Mouse (Mus musculus): ENCODE results near the gene BC052040. TPM values are rescaled to one million over a fixed set of nuclear protein-coding genes. Genes with fewer than 3 reads are reported as not detected.

Gene BC052040
- 7.6 and 9.0 TPM in 2 replicates for polyA plus RNA-seq (2015; fragmentation: Nextera tagmentation; extraction: Ambion mirVana)

GRCm38 (mm10) chr2:115581241-115581988, at the start of gene BC052040:
Gene BC052040 (plus strand): TSS chr2:115581716.
- Histone ChIP-seq H3K9me3 (replicated peaks; ENCODE audit: control insufficient read depth, low read length) (no peaks in the 10 kb centered on the region), H3K4me2 (ENCODE audit: low read depth, low read length) (peak within 1 kb of the TSS; percentile 83), H3K36me3 (ENCODE audit: control insufficient read depth, insufficient read depth) (no peaks in the 10 kb centered on the region), H3K27ac (ENCODE audit: low read length) (peak within 1 kb of the TSS; percentile 80), H3K4me3 (ENCODE audit: low read depth, low read length) (peak within 1 kb of the TSS; percentile 84), H3K4me1 (ENCODE audit: control insufficient read depth, low read depth, low read length) (peaks cover 11% of the 10 kb centered on the region), H3K27me3 (ENCODE audit: control insufficient read depth, insufficient read depth, low read depth, low read length) (no peaks in the 10 kb centered on the region), H3K9ac (ENCODE audit: low read depth, low read length) (peak within 1 kb of the TSS; percentile 87)
- WGBS (ENCODE audit: insufficient replicate concordance), result 0% methylated on average over 41 of the region's 41 CpGs
- ATAC-seq (ENCODE audit: low read depth), result peak; percentile 99

GRCm38 (mm10) chr2:115538009-115538690, 43.4 kb upstream of the BC052040 start:
- H3K9me3 ChIP-seq (replicated peaks; ENCODE audit: control insufficient read depth, low read length), result no peaks in the 10 kb centered on the region
- no peak overlapping the region for H3K4me3 ChIP-seq (ENCODE audit: low read depth, low read length)
- no peak overlapping the region for H3K4me2 ChIP-seq (ENCODE audit: low read depth, low read length)
- no peak overlapping the region for H3K27ac ChIP-seq (ENCODE audit: low read length)
- H3K4me1 ChIP-seq (ENCODE audit: control insufficient read depth, low read depth, low read length), result no peaks in the 10 kb centered on the region
- no peaks in the 10 kb centered on the region for H3K36me3 ChIP-seq (ENCODE audit: control insufficient read depth, insufficient read depth)
- no peaks in the 10 kb centered on the region for H3K27me3 ChIP-seq (ENCODE audit: control insufficient read depth, insufficient read depth, low read depth, low read length)
- no peak overlapping the region for H3K9ac ChIP-seq (ENCODE audit: low read depth, low read length)
- 54% methylated on average over 13 of the region's 13 CpGs for WGBS (ENCODE audit: insufficient replicate concordance)
- no peak for ATAC-seq (ENCODE audit: low read depth)

- no peak overlapping the region for H3K4me3 ChIP-seq (ENCODE audit: low read depth, low read length)
- ATAC-seq (ENCODE audit: low read depth), result no peak
- H3K27me3 ChIP-seq (ENCODE audit: control insufficient read depth, insufficient read depth, low read depth, low read length), result no peaks in the 10 kb centered on the region
- H3K36me3 ChIP-seq (ENCODE audit: control insufficient read depth, insufficient read depth), result no peaks in the 10 kb centered on the region
- H3K4me2 ChIP-seq (ENCODE audit: low read depth, low read length), result no peak overlapping the region
- no peak overlapping the region for H3K27ac ChIP-seq (ENCODE audit: low read length)
- H3K9ac ChIP-seq (ENCODE audit: low read depth, low read length), result no peak overlapping the region
- 58% methylated on average over 5 of the region's 5 CpGs for WGBS (ENCODE audit: insufficient replicate concordance)
- H3K4me1 ChIP-seq (ENCODE audit: control insufficient read depth, low read depth, low read length), result no peaks in the 10 kb centered on the region
- no peaks in the 10 kb centered on the region for H3K9me3 ChIP-seq (replicated peaks; ENCODE audit: control insufficient read depth, low read length)
Observed at GRCm38 (mm10) chr2:115538691-115539283, 42.7 kb upstream of the BC052040 start.

GRCm38 (mm10) chr2:115539731-115540130, 41.8 kb upstream of the BC052040 start:
- no peak for ATAC-seq (ENCODE audit: low read depth)
- Histone ChIP-seq H3K4me1 (ENCODE audit: control insufficient read depth, low read depth, low read length) (no peaks in the 10 kb centered on the region), H3K4me3 (ENCODE audit: low read depth, low read length) (no peak overlapping the region), H3K4me2 (ENCODE audit: low read depth, low read length) (no peak overlapping the region), H3K9me3 (replicated peaks; ENCODE audit: control insufficient read depth, low read length) (no peaks in the 10 kb centered on the region), H3K36me3 (ENCODE audit: control insufficient read depth, insufficient read depth) (no peaks in the 10 kb centered on the region), H3K9ac (ENCODE audit: low read depth, low read length) (no peak overlapping the region), H3K27ac (ENCODE audit: low read length) (no peak overlapping the region), H3K27me3 (ENCODE audit: control insufficient read depth, insufficient read depth, low read depth, low read length) (no peaks in the 10 kb centered on the region)
- 67% methylated on average over 5 of the region's 5 CpGs for WGBS (ENCODE audit: insufficient replicate concordance)

- no peaks in the 10 kb centered on the region for H3K9me3 ChIP-seq (replicated peaks; ENCODE audit: control insufficient read depth, low read length)
- no peaks in the 10 kb centered on the region for H3K4me1 ChIP-seq (ENCODE audit: control insufficient read depth, low read depth, low read length)
- no peak overlapping the region for H3K27ac ChIP-seq (ENCODE audit: low read length)
- no peaks in the 10 kb centered on the region for H3K27me3 ChIP-seq (ENCODE audit: control insufficient read depth, insufficient read depth, low read depth, low read length)
- 66% methylated on average over 11 of the region's 11 CpGs for WGBS (ENCODE audit: insufficient replicate concordance)
- ATAC-seq (ENCODE audit: low read depth), result no peak
- no peak overlapping the region for H3K9ac ChIP-seq (ENCODE audit: low read depth, low read length)
- H3K4me3 ChIP-seq (ENCODE audit: low read depth, low read length), result no peak overlapping the region
- H3K36me3 ChIP-seq (ENCODE audit: control insufficient read depth, insufficient read depth), result no peaks in the 10 kb centered on the region
- H3K4me2 ChIP-seq (ENCODE audit: low read depth, low read length), result no peak overlapping the region
Observed at GRCm38 (mm10) chr2:115542401-115543123, 39.0 kb upstream of the BC052040 start.

GRCm38 (mm10) chr2:115543212-115543611, 38.3 kb upstream of the BC052040 start:
- Histone ChIP-seq H3K9me3 (replicated peaks; ENCODE audit: control insufficient read depth, low read length) (no peaks in the 10 kb centered on the region), H3K36me3 (ENCODE audit: control insufficient read depth, insufficient read depth) (no peaks in the 10 kb centered on the region), H3K9ac (ENCODE audit: low read depth, low read length) (no peak overlapping the region), H3K27me3 (ENCODE audit: control insufficient read depth, insufficient read depth, low read depth, low read length) (no peaks in the 10 kb centered on the region), H3K4me2 (ENCODE audit: low read depth, low read length) (no peak overlapping the region), H3K4me1 (ENCODE audit: control insufficient read depth, low read depth, low read length) (no peaks in the 10 kb centered on the region), H3K4me3 (ENCODE audit: low read depth, low read length) (no peak overlapping the region), H3K27ac (ENCODE audit: low read length) (no peak overlapping the region)
- no peak for ATAC-seq (ENCODE audit: low read depth)
- WGBS (ENCODE audit: insufficient replicate concordance), result 62% methylated on average over 4 of the region's 4 CpGs

GRCm38 (mm10) chr2:115551901-115552300, 29.6 kb upstream of the BC052040 start:
- Histone ChIP-seq H3K27ac (ENCODE audit: low read length) (no peak overlapping the region), H3K27me3 (ENCODE audit: control insufficient read depth, insufficient read depth, low read depth, low read length) (no peaks in the 10 kb centered on the region), H3K4me2 (ENCODE audit: low read depth, low read length) (no peak overlapping the region), H3K4me3 (ENCODE audit: low read depth, low read length) (no peak overlapping the region), H3K4me1 (ENCODE audit: control insufficient read depth, low read depth, low read length) (no peaks in the 10 kb centered on the region), H3K36me3 (ENCODE audit: control insufficient read depth, insufficient read depth) (no peaks in the 10 kb centered on the region), H3K9ac (ENCODE audit: low read depth, low read length) (no peak overlapping the region), H3K9me3 (replicated peaks; ENCODE audit: control insufficient read depth, low read length) (no peaks in the 10 kb centered on the region)
- no peak for ATAC-seq (ENCODE audit: low read depth)
- WGBS (ENCODE audit: insufficient replicate concordance), result 49% methylated on average over 3 of the region's 3 CpGs

GRCm38 (mm10) chr2:115562155-115562827, 19.2 kb upstream of the BC052040 start:
- Histone ChIP-seq H3K27ac (ENCODE audit: low read length) (no peak overlapping the region), H3K9ac (ENCODE audit: low read depth, low read length) (no peak overlapping the region), H3K9me3 (replicated peaks; ENCODE audit: control insufficient read depth, low read length) (no peaks in the 10 kb centered on the region), H3K4me3 (ENCODE audit: low read depth, low read length) (no peak overlapping the region), H3K36me3 (ENCODE audit: control insufficient read depth, insufficient read depth) (no peaks in the 10 kb centered on the region), H3K4me2 (ENCODE audit: low read depth, low read length) (no peak overlapping the region), H3K4me1 (ENCODE audit: control insufficient read depth, low read depth, low read length) (no peaks in the 10 kb centered on the region), H3K27me3 (ENCODE audit: control insufficient read depth, insufficient read depth, low read depth, low read length) (no peaks in the 10 kb centered on the region)
- WGBS (ENCODE audit: insufficient replicate concordance), result 62% methylated on average over 3 of the region's 3 CpGs
- ATAC-seq (ENCODE audit: low read depth), result no peak
